Mouse (Mus musculus) kidney, adult 11 months (tissue): Measurements from ENCODE around the gene Izumo3.
"Not testable (repeated sequence)": the region's sequence is repeated elsewhere in the genome, so short reads cannot be mapped to it uniquely, and the experiment has no call there.

Experiments used
- DNase-seq: peaks from one replicate; pipeline ENCODE4 v3.0.0; 2022

Gene Izumo3

GRCm38 (mm10) chr4:92147134-92147533, at the start of gene Izumo3:
Gene Izumo3 (minus strand): TSS chr4:92147234.
- no peak for DNase-seq

GRCm38 (mm10) chr4:92191649-92192048, 44.6 kb upstream of the Izumo3 start, which contains the start of gene Gm12666:
Gene Gm12666 (minus strand): TSS chr4:92191749.
- DNase-seq, result not testable (repeated sequence)

- DNase-seq, result no peak
These were observed 5.6 kb upstream of the Izumo3 start for GRCm38 (mm10) chr4:92152646-92153045.

- DNase-seq, result no peak
These were observed 35.5 kb downstream of the Izumo3 start for GRCm38 (mm10) chr4:92111390-92111988.

GRCm38 (mm10) chr4:92097386-92097785, 49.6 kb downstream of the Izumo3 start:
- no peak for DNase-seq

DNA sequence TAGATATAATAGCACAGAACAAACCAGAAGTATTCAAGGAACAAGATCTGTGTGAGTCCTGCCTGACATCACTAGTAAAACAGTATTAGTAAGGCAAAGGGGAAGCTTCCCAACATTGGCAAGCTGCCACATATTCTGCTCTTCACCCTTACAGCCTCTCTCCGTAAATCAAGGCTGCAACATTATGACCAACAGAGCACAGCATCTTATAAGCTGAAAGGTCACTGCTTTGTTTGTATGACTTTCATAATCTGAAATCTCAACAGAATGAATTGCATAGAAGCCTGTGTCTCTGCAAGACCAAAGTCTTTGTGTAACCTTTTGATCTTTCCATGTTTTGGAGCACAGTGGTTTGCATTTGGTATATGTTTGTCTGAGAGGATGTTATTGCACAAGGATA, 51.1 kb downstream of the Izumo3 start:
- no peak for DNase-seq
